Mouse (Mus musculus) Patski (cell line): Measurements from ENCODE around the gene Olfr1373. TPM values are rescaled to one million over a fixed set of nuclear protein-coding genes. Genes with fewer than 3 reads are reported as not detected.
"Not testable (repeated sequence)": the region's sequence is repeated elsewhere in the genome, so short reads cannot be mapped to it uniquely, and the experiment has no call there.

Experiments
- ATAC-seq: fragments of 100-300 bp; one replicate; pipeline ENCODE4 v1.8.0; 2021
- CTCF ChIA-PET: fragments of 350-600 bp; sonication (Branson Sonifier 250); formaldehyde crosslinking; loops from one replicate; lab custom pipeline; 2022; ENCODE audit warnings: inconsistent platforms; lab: Charles Lee
- POLR2A ChIA-PET: fragments of 350-600 bp; sonication (Branson Sonifier 250); formaldehyde crosslinking; loops from one replicate; lab custom pipeline; 2022; ENCODE audit warnings: antibody characterized with exemption, inconsistent platforms; lab: Charles Lee
- DNase-seq: peaks from one replicate; pipeline ENCODE4 v3.0.0-alpha.2; 2011; ENCODE audit warnings: low read depth, low spot score
- H3K27me3 ChIP-seq: fragments of 371-371 bp; one replicate; pipeline ENCODE4 v1.5.1; 2021
- CTCF ChIP-seq: fragments of 100-300 bp; IDR thresholded peaks from one replicate; pipeline ENCODE4 v1.5.1; 2021
- in situ Hi-C: fragments of 300-500 bp; cut with MboI; formaldehyde crosslinking; loops from 3 replicates; pipeline ENCODE4 v1.11.1; 2018; ENCODE audit warnings: low pct_unique_long_range_greater_than_20kb, mixed read lengths
- polyA plus RNA-seq: library from polyadenylated mRNA; unstranded; gene quantifications from one replicate; pipeline ENCODE4 v1.2.3, GENCODE M21; 2021

Olfr1373 gene
- polyA plus RNA-seq, 1 experiment from 2014 or later: not detected

DNA sequence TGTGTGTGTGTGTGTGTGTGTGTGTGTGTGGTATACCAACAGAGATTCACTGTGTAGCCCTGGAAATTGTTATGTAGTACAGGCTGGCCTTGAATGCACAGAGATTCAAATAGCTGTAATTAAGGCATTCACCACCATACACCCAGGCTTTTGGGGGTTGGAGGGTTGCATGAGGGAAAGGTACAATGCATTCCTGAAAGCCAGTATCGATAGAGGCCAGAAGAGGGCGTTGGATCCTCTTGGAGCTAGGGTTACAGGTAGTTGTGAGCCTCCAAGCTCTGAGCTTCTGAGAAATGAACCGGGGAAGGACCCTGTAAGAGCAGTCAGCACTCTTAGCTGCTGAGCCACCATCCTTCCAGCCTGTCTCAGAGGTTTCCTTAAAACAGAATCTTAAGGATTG lies 16.2 kb downstream of the Olfr1373 start:
- in situ Hi-C loops: no loop called here
- POLR2A ChIA-PET: interaction anchor here (0.6 kb wide), 1 partner anchor 194 kb away, joined by 3 read pairs; no protein-coding TSS in a partner anchor
- CTCF ChIA-PET: interaction anchor here (0.9 to 1.5 kb wide), 5 partner anchors 20 to 311 kb away, joined by 3 to 4 read pairs (median 4); no protein-coding TSS in a partner anchor
- DNase-seq: no peak
- ATAC-seq: no peak
- peak; percentile 36 for TF ChIP-seq CTCF
- H3K27me3 ChIP-seq: no peaks in the 10 kb centered on the region

DNA sequence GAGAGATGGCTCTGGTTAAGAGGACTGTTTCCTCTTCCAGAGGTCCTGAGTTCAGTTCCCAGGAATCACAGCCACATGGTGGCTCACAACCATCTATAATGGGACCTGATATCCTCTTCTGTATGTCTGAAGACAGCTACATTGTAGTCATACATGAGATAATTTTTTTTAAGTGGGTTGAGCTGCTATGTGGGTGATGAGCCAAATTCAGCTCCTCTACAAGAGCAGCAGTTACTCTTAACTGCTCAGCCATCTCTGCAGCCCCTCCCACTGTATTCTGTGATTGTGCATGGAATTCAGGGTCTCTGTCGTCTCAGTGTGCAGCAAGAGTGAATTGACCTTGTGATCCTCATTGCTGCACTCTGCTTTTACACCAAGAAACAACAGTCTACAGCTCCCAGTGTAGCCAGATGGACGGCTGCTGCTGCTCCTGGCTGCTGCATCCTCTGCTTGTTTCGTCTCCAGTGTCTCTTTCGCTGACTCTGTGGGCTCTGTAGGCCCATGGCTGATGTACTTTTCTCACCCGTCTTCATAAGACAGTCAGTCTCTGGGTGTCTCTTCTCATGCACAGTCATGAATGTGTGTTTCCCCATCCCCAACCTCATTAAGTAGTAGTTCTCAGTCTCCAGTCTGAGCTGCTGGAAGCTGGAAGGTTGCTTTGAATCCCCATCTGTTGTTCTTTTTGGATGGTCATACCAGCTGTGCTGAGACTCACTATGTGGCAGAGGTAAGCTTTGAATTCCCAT lies 16.8 kb downstream of the Olfr1373 start:
- no peak for TF ChIP-seq CTCF
- ChIA-PET POLR2A (no interaction called here), CTCF (interaction anchor here (0.9 to 1.5 kb wide), 4 partner anchors 19 to 311 kb away, joined by 3 to 4 read pairs (median 4); no protein-coding TSS in a partner anchor)
- no peaks in the 10 kb centered on the region for H3K27me3 ChIP-seq
- ATAC-seq (no peak), DNase-seq (no peak)
- in situ Hi-C loops: no loop called here

DNA sequence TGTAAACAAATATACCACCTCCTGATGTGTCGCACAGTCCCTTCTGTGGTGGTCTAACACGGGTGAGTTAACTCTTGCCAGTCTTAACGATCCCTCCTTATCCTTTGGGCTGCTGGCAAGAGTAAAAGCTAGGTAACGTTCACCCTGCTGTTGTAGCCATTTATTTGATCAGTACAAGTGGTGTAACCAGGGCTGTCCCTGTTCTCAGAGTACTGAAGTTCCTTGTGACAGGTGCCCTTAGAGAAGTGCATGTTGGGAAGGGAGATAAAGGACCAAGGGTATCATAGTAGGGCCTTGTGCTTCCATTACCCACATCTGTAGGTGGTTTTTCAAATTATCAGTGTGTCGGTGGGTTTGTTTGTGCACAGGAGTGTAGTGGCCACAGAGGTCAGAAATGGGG lies 17.6 kb downstream of the Olfr1373 start:
- no peak for TF ChIP-seq CTCF
- CTCF ChIA-PET: no interaction called here
- POLR2A ChIA-PET: no interaction called here
- H3K27me3 ChIP-seq: no peaks in the 10 kb centered on the region
- in situ Hi-C loops: no loop called here
- ATAC-seq (no peak), DNase-seq (no peak)

DNA sequence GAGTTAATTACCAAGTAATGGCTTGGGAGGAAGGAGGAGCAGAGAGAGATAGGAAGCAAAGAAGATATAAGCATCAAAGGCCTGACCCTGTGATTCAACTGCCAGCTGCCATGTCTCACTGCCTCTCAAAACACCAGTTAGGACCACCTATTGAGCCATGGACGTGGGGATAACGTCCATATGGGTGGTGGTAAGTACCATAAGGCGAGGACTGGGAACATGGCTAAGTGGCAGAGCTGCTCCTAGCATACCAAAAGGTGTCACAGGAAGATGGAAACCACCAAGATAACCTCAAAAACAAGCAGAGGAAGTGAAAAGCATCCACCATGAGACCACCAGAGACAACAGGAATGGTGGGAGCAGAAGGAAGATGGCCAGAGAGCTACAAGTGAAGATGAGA lies 18.2 kb downstream of the Olfr1373 start:
- no peak for TF ChIP-seq CTCF
- ChIA-PET POLR2A (interaction anchor here (0.6 kb wide), 1 partner anchor 10 kb away, joined by 3 read pairs; no protein-coding TSS in a partner anchor), CTCF (no interaction called here)
- ATAC-seq: no peak
- no peaks in the 10 kb centered on the region for H3K27me3 ChIP-seq
- in situ Hi-C loops: no loop called here
- no peak for DNase-seq

DNA sequence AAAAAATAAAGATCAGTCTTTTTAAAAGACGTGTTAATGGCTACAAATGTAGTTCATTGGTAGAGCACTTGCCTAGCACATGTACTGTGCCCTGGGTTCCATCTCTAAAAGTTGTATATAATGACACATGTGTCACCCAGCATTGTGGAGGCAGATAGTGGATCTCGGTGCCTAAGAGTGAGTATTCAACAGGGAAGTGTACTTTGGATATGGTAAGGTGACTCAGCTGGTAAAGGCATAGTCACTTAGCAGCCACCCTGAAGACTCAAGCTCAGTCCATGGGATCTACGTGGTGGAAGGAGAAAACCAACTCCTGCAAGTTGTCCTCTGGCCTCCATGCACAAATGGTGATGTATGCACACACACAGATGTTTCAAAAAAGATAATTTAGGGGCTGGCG lies 20.9 kb downstream of the Olfr1373 start:
- no peaks in the 10 kb centered on the region for H3K27me3 ChIP-seq
- ChIA-PET CTCF (interaction anchor here (1.3 kb wide), 1 partner anchor 96 kb away, joined by 3 read pairs; no protein-coding TSS in a partner anchor), POLR2A (interaction anchor here (0.7 kb wide), 1 partner anchor 357 kb away, joined by 3 read pairs; no protein-coding TSS in a partner anchor)
- TF ChIP-seq CTCF: no peak
- in situ Hi-C loops: no loop called here
- no peak for DNase-seq
- ATAC-seq: no peak

DNA sequence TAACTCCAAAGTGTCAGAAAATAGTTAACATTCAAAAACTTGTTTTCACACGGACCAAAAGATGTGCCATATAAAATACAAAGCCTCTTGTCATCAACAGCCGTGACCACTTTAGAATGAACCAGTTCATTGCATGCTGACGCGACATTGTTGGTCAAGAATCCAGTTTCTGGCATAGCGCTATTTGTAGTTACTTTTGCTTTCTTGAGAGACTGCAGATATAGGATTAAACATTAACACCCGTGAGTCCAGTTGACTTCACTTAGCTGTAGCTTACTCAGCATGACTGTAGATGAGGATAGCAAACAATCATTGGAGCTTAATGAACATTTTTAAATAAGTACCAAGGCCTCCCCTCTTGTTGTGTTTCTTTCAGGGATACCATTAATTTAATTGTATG lies 23.3 kb downstream of the Olfr1373 start:
- no peak for TF ChIP-seq CTCF
- no peak for DNase-seq
- in situ Hi-C loops: no loop called here
- H3K27me3 ChIP-seq: no peaks in the 10 kb centered on the region
- ChIA-PET CTCF (no interaction called here), POLR2A (no interaction called here)
- ATAC-seq: peak; percentile 54

DNA sequence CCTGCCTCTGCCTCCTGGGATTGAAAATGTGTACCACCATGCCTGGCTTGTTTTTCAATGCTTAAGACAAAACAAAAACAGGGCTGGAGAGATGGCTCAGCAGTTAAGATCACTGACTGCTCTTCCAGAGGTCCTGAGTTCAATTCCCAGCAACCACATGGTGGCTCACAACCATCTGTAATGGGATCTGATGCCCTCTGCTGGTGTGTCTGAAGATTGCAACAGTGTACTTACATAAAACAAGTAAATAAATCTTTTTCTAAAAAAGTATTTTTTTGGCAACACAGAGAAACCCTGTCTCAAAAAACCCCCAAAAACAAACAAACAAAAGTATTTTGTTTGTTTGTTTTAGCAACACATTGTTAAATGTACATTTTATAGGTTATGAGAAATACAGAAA lies 24.9 kb downstream of the Olfr1373 start:
- DNase-seq, POLR2A ChIA-PET, H3K27me3 ChIP-seq, ATAC-seq, in situ Hi-C loops: not testable (repeated sequence)
- CTCF ChIA-PET: interaction anchor here (0.9 kb wide), 1 partner anchor 11 kb away, joined by 3 read pairs; no protein-coding TSS in a partner anchor
- TF ChIP-seq CTCF: peak; percentile 53

DNA sequence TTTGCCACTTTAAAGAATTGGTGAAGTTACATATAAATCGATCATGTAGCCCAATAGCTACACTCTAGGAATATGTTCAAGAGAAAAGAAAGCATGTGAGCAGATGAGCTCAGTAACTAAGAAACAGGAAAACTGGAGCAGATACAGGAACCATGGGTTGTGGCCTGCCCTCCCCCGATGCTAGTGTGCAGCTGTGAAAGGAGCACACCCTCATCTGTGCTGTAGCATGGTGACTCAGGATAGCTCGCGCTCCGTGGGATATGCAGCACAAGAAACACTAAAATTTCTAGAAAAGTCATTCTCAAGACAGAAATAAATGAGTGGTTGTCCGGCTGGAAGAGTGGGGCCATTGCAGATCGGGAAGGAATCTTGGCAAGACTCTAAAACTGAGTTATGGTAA lies 28.2 kb downstream of the Olfr1373 start:
- POLR2A ChIA-PET: interaction anchor here (0.6 to 0.8 kb wide), 2 partner anchors 10 to 18 kb away, joined by 3 read pairs; no protein-coding TSS in a partner anchor
- in situ Hi-C loops: no loop called here

DNA sequence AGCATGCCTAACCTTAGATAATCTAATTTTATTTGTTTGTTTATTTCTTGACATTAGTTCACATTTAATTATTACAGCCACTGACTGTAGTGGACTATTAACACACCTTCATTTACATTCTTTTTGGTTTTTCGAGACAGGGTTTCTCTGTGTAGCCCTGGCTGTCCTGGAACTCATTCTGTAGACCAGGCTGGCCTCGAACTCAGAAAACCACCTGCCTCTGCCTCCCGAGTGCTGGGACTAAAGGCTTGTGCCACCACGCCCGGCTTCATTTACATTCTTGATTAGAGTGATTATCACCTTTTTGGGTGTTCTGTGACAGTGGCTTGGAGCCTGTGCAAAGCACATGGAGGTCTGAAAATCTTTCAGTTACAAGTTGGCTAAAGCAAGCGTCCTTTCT lies 29.2 kb downstream of the Olfr1373 start:
- DNase-seq, POLR2A ChIA-PET, ATAC-seq, in situ Hi-C loops, H3K27me3 ChIP-seq, CTCF ChIA-PET: not testable (repeated sequence)

More for the DNA sequence above, 28.2 kb downstream of the Olfr1373 start:
- H3K27me3 ChIP-seq: no peaks in the 10 kb centered on the region
- DNase-seq: no peak
- no peak for TF ChIP-seq CTCF
- ATAC-seq: no peak
- CTCF ChIA-PET: interaction anchor here (0.7 to 1.0 kb wide), 2 partner anchors 15 to 18 kb away, joined by 3 to 4 read pairs; no protein-coding TSS in a partner anchor

DNA sequence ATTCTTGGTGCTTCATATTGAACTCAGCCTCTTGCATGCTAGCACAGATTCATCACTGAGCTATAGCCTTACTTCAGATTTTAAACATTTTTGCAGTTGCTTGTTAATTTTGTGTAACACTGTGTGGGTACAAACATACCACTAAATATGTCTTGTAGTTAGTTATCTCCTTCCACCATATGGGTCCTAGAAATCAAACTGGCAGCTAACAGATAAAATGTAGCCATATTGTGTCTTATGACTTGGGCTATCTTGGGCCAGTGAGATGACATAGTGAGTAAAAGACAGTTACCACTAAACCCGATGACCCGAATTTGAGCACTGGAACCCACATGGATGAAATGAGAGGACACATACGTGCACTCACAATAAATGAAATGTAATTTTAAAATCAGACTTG lies 29.8 kb downstream of the Olfr1373 start:
- ChIA-PET CTCF (no interaction called here), POLR2A (no interaction called here)
- ATAC-seq: no peak
- no peaks in the 10 kb centered on the region for H3K27me3 ChIP-seq
- DNase-seq: no peak
- in situ Hi-C loops: no loop called here
- TF ChIP-seq CTCF: no peak

DNA sequence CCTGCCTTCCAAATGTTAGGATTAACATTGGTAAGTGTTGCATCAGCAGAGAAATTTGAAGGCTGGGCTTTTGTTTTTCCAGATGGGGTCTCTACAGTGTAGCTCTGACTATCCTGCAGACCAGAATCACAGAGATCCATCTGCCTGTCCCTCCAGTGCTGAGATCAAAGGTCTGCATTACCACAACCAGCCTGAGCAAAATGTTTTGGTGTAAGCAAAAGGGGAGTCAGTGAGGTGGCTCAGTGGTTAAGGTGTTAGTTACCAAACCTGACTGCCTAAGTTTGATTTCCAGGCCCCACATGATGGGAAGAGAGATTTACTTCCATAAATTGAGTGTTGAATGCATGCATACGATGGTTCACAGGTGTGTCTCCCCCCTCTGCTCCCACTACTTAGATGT lies 35.9 kb downstream of the Olfr1373 start:
- H3K27me3 ChIP-seq: no peaks in the 10 kb centered on the region
- ATAC-seq: no peak
- no peak for TF ChIP-seq CTCF
- POLR2A ChIA-PET: no interaction called here
- no peak for DNase-seq
- CTCF ChIA-PET: interaction anchor here (0.8 kb wide), 2 partner anchors 12 to 20 kb away, joined by 3 read pairs; no protein-coding TSS in a partner anchor
- in situ Hi-C loops: no loop called here
